Mouse (Mus musculus): ENCODE results near the gene Parp1.

Parp1 gene

DNA sequence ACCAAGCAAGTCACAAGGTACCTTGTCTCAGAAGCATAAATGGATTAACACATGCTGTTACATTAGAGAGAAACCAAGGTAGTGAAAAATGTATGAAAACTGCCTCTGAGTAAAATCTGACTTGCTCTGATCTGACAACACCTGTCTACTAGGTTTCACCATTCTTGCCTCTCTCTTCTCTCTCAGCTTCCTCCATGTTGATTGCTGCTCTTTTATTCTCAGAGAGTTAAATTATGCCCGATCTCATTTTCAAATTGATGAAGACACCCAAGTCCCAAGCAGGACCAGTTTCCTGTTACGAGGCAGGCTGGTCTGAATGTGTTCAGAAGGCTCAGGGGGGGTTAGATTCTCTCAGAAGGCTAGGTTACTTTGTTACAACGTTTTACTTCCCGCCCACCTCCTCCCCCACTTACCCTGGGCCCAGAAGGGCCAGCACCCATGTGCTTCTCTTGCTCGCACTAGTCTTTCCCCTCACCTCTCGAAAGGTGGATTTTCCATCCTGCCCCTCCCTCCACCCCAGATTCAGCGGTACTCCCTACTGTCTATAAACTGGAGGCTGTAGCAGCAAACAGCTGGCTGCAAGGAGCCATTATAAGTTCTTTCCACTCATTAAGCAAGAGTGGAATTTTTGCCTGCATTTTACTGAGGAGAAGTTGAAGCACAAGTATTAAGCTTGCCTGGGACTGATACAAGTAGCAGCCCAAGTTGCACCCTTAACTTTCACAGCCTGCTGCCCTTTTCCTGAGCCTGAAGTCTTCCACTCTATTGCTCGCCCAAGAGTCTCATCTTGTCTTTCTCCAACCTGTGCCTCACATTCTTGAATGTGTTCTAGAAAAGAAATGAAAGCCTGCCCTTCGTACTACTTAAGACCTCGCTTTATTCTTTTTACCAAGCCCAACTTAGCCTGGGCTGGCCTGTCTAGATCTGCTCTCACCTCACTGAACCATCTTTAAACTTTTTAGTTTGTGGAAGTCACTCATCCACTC is 71.0 kb downstream of the Parp1 start:
- DNase-seq: peak; percentile 24

- DNase-seq: peak; percentile 23
These were observed 71.9 kb downstream of the Parp1 start for GRCm38 (mm10) chr1:180640605-180641125.

- peak; percentile 89 for DNase-seq
These were observed 72.4 kb downstream of the Parp1 start, which contains the start of gene Lin9 for GRCm38 (mm10) chr1:180641137-180641517. Lin9 (plus strand) TSS chr1:180641150.

GRCm38 (mm10) chr1:180641518-180642227 is 72.9 kb downstream of the Parp1 start:
- peak; percentile 11 for DNase-seq

GRCm38 (mm10) chr1:180642228-180642564 is 73.5 kb downstream of the Parp1 start:
- DNase-seq: no peak
